Mouse (Mus musculus) erythroblast, embryonic 14.5 days (primary cell): ENCODE data around the gene Celf6.

Experiments
- GATA1 ChIP-seq: IDR thresholded peaks from 2 replicates; pipeline ENCODE4 v1.6.1; 2012; ENCODE audit warnings: low read length, inconsistent platforms, mixed read lengths
- TAL1 ChIP-seq: IDR thresholded peaks from 3 replicates; pipeline ENCODE4 v1.6.1; 2012; ENCODE audit warnings: low read length, inconsistent platforms, mixed read lengths

GRCm38 (mm10) chr9:59571852-59572251 lies 5.9 kb upstream of the Celf6 start:
- no peak for TF ChIP-seq GATA1
- TF ChIP-seq TAL1 = no peak
